16 mouse cellular contexts compared by ENCODE assay signal in genomic region chr9:68761672-68762071, GRCm38 (mm10).
"Had no signal": no experiment of that assay in that cellular context is flagged by ENCODE, and none has a peak within 500 bp of the region (broad histone marks: within the 10 kb centered on the region; RNA-seq: fewer than 3 reads in every experiment).

No protein-coding gene starts in this region.

- H3K9ac ChIP-seq: lung, embryonic 14.5 days; midbrain, embryonic 12.5 days; neural tube, embryonic 13.5 days; neural tube, embryonic 15.5 days; stomach, embryonic 15.5 days had no signal

- H3K4me2 ChIP-seq: lung, embryonic 14.5 days; midbrain, embryonic 12.5 days; neural tube, embryonic 13.5 days; neural tube, embryonic 15.5 days; stomach, embryonic 15.5 days had no signal

- H3K27me3 ChIP-seq: midbrain, embryonic 12.5 days; neural tube, embryonic 13.5 days; neural tube, embryonic 15.5 days; stomach, embryonic 15.5 days had no signal

- H3K9me3 ChIP-seq: midbrain, embryonic 12.5 days; neural tube, embryonic 13.5 days; neural tube, embryonic 15.5 days; stomach, embryonic 15.5 days had no signal

- H3K4me3 ChIP-seq: midbrain, embryonic 12.5 days; myocyte; neural tube, embryonic 13.5 days; neural tube, embryonic 15.5 days; stomach, embryonic 15.5 days had no signal

- ATAC-seq: midbrain, embryonic 16.5 days had no signal

- H3K36me3 ChIP-seq: midbrain, embryonic 12.5 days; neural tube, embryonic 13.5 days; neural tube, embryonic 15.5 days; stomach, embryonic 15.5 days had no signal

- DNase-seq: lung, adult 18-20 months; lung, embryonic 14.5 days; lung, postnatal 10 days; lung, postnatal 4 days; retina, postnatal 1 day; right cerebral cortex, postnatal 14 days; thymus, adult 2 months; thymus, postnatal 25 days; thymus, postnatal 4 days had no signal

- H3K27ac ChIP-seq: midbrain, embryonic 12.5 days; neural tube, embryonic 13.5 days; neural tube, embryonic 15.5 days; stomach, embryonic 15.5 days; stomach, postnatal 0 days had no signal
